In the genomic region with DNA sequence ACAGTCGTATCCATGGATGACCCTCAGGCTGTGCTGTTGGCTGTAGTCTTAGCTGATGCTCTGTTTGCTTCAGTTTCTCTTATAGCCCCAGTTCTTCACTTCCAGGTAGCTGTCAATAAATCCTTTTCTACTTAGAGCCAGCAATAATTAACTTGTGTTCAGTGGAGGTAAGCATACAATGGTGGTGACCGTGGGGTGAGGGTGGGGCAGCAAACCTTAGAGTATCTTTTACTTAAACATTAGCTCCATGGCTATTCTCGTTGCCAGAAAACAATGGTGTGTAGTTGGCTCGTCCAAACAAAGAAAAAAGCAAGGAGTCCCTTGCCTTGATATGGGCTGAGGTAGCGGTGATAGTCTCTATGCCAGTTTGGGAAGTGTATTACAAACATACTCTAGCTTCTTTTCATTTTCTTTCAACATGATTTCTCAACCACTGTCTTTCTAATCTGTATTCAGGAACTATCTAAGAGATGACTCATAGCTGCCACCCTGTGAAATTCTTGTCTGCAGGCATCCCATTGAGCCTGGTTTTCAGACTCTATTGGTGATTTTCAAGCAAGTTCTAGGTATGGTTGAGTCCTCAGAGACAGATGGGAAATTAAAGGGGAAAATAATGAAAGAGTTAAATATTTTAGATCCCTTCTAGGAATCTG, we compare ENCODE assay signal across 23 mouse cellular contexts. TPM values are rescaled to one million over a fixed set of nuclear protein-coding genes. Genes with fewer than 3 reads are reported as not detected.
A peak's percentile ranks its signal among the peaks of the same experiment; 100 is the strongest.
DNase-seq lines count a peak whose midpoint lies in the region; ATAC-seq and TF ChIP-seq lines count a peak whose summit lies in the region.
"Had no signal": no experiment of that assay in that cellular context is flagged by ENCODE, and none has a peak within 500 bp of the region (broad histone marks: within the 10 kb centered on the region; RNA-seq: fewer than 3 reads in every experiment).

No protein-coding gene starts in this region.

- TF ChIP-seq RAD21 in CH12.LX (IDR thresholded peaks at IDR 0.05; ENCODE audit: low read depth, low read length) = no peak; the same call in 1 of the 2 replicates

- H3K79me2 ChIP-seq in CH12.LX (replicated peaks; ENCODE audit: control insufficient read depth, extremely low read depth, insufficient read depth, poor library complexity, severe bottlenecking) = no peaks in the 10 kb centered on the region

- peak; percentile 71; the same call in 1 of the 2 replicates for TF ChIP-seq EP300 in CH12.LX (IDR thresholded peaks at IDR 0.05; ENCODE audit: low read length)
- TF ChIP-seq EP300 in stomach, postnatal 0 days (optimal IDR thresholded peaks at IDR 0.05) = no peak

- no peaks in the 10 kb centered on the region for H3K9me3 ChIP-seq in kidney, postnatal 0 days (replicated peaks; ENCODE audit: low read length)
- peaks cover 5% of the 10 kb centered on the region for H3K9me3 ChIP-seq in CH12.LX (replicated peaks; ENCODE audit: low read length)
- no peaks in the 10 kb centered on the region for H3K9me3 ChIP-seq in stomach, postnatal 0 days (ENCODE audit: control insufficient read depth, low read length)
- H3K9me3 ChIP-seq: embryonic facial prominence, embryonic 13.5 days had no signal

- CTCF ChIA-PET in Patski (lab: Charles Lee) = interaction anchor here (0.8 to 1.1 kb wide), 2 partner anchors 10 to 21 kb away, joined by 3 read pairs; no protein-coding TSS in a partner anchor

- peak; percentile 40; the same call in 1 of the 2 replicates for ATAC-seq in kidney, postnatal 0 days (replicated peaks; ENCODE audit: low FRiP score, low read depth)
- peak; percentile 84 for ATAC-seq in Patski
- peak; percentile 21; the same call in 1 of the 2 replicates for ATAC-seq in stomach, postnatal 0 days (ENCODE audit: low FRiP score, low TSS enrichment)
- ATAC-seq: CD4-positive, CD25-positive, alpha-beta regulatory T cell, adult 4 months; forebrain, embryonic 16.5 days had no signal

- in situ Hi-C loops in CH12.LX (cut with MboI; ENCODE audit: low pct_ligation_motif_present, low pct_unique_long_range_greater_than_20kb, low sequenced_read_pairs) (loop anchor here (25.0 kb wide), 1 partner anchor 361 kb away; no protein-coding TSS in a partner anchor), Patski (cut with MboI; ENCODE audit: low pct_unique_long_range_greater_than_20kb) (loop anchor here (25.0 kb wide), 2 partner anchors 439 to 714 kb away; no protein-coding TSS in a partner anchor)

- dilution Hi-C loops in CH12.LX (cut with MboI; ENCODE audit: extremely low pct_ligation_motif_present, extremely low pct_unique_long_range_greater_than_20kb, low sequenced_read_pairs) = no loop called here

- H3K9ac ChIP-seq in kidney, postnatal 0 days (ENCODE audit: low read depth, low read length) = no peak overlapping the region
- peak overlapping the region; percentile 40; the same call in 1 of the 2 replicates for H3K9ac ChIP-seq in CH12.LX (ENCODE audit: insufficient read depth, low read depth)
- H3K9ac ChIP-seq in stomach, postnatal 0 days (ENCODE audit: low read length) = no peak overlapping the region
- H3K9ac ChIP-seq: embryonic facial prominence, embryonic 13.5 days; forebrain, embryonic 12.5 days; heart, embryonic 12.5 days; hindbrain, embryonic 14.5 days had no signal

- no peaks in the 10 kb centered on the region for H3K36me3 ChIP-seq in kidney, postnatal 0 days (ENCODE audit: insufficient read depth, low read length)
- H3K36me3 ChIP-seq in CH12.LX (replicated peaks in 1 of 2; ENCODE audit: control insufficient read depth in 1 of 2, insufficient read depth in 1 of 2, low read length in 1 of 2) = no peaks in the 10 kb centered on the region
- H3K36me3 ChIP-seq in stomach, postnatal 0 days (ENCODE audit: control insufficient read depth, insufficient read depth, low read length) = no peaks in the 10 kb centered on the region
- H3K36me3 ChIP-seq: heart, embryonic 12.5 days had no signal

- WGBS in kidney, postnatal 0 days = 79% methylated on average over 5 of the region's 5 CpGs
- WGBS in stomach, postnatal 0 days = 56% methylated on average over 5 of the region's 5 CpGs

- POLR2A ChIA-PET in Patski (lab: Charles Lee) = interaction anchor here (1.4 kb wide), 1 partner anchor 19 kb away, joined by 3 read pairs; no protein-coding TSS in a partner anchor

- DNase-seq in kidney, postnatal 0 days (ENCODE audit: low spot score) = no peak
- DNase-seq in kidney, postnatal 25 days = no peak
- peak; percentile 55 for DNase-seq in CH12.LX (ENCODE audit: extremely low read depth)
- no peak for DNase-seq in Patski (ENCODE audit: low read depth, low spot score)
- no peak for DNase-seq in stomach, postnatal 0 days (ENCODE audit: low spot score)
- no peak for DNase-seq in layer of hippocampus, adult 11-12 months (ENCODE audit: low spot score)
- DNase-seq in kidney, postnatal 10 days = no peak
- DNase-seq: adrenal gland, adult 8-10 months; B cell, adult 2 months; cerebellum, adult 11-12 months; cerebellum, adult 9-10 months; cerebellum, postnatal 25 days; gastrocnemius, adult 2 months; gastrocnemius, postnatal 25 days had no signal

- no peak overlapping the region for H3K4me2 ChIP-seq in kidney, postnatal 0 days (ENCODE audit: low read length)
- H3K4me2 ChIP-seq in CH12.LX (ENCODE audit: insufficient read depth, low read depth, poor library complexity, severe bottlenecking) = peak overlapping the region; percentile 74
- H3K4me2 ChIP-seq in stomach, postnatal 0 days (replicated peaks; ENCODE audit: low read depth) = no peak overlapping the region
- H3K4me2 ChIP-seq: embryonic facial prominence, embryonic 13.5 days; forebrain, embryonic 12.5 days; heart, embryonic 12.5 days; hindbrain, embryonic 14.5 days had no signal

- H3K4me3 ChIP-seq in kidney, postnatal 0 days (replicated peaks; ENCODE audit: low read depth, low read length) = no peak overlapping the region
- peak overlapping the region in 2 of 3 experiments; percentile 21 to 26 for H3K4me3 ChIP-seq in CH12.LX (replicated peaks in 1 of 3; ENCODE audit: low read depth in 2 of 3, low read length in 2 of 3, poor library complexity in 1 of 3)
- no peak overlapping the region for H3K4me3 ChIP-seq in stomach, postnatal 0 days (ENCODE audit: low read depth, low read length)
- H3K4me3 ChIP-seq: embryonic facial prominence, embryonic 13.5 days; forebrain, embryonic 12.5 days; gastrocnemius, adult 2 months; heart, embryonic 12.5 days; hindbrain, embryonic 10.5 days had no signal

- no peaks in the 10 kb centered on the region for H3K27me3 ChIP-seq in kidney, postnatal 0 days (ENCODE audit: insufficient read depth, low read length)
- H3K27me3 ChIP-seq in CH12.LX (replicated peaks) (no peaks in the 10 kb centered on the region), Patski (no peaks in the 10 kb centered on the region)
- no peaks in the 10 kb centered on the region for H3K27me3 ChIP-seq in stomach, postnatal 0 days (ENCODE audit: control insufficient read depth, insufficient read depth, low read length)
- H3K27me3 ChIP-seq: embryonic facial prominence, embryonic 13.5 days; forebrain, embryonic 12.5 days; heart, embryonic 12.5 days had no signal

- no peak for TF ChIP-seq CTCF in kidney, postnatal 0 days (IDR thresholded peaks at IDR 0.05; ENCODE audit: low read depth)
- TF ChIP-seq CTCF in CH12.LX (conservative IDR thresholded peaks at IDR 0.05 in 1 of 2, IDR thresholded peaks at IDR 0.05 in 1 of 2; ENCODE audit: low read depth in 2 of 2, low read length in 2 of 2) (no peak), Patski (IDR thresholded peaks at IDR 0.05) (no peak)
- TF ChIP-seq CTCF in stomach, postnatal 0 days (IDR thresholded peaks at IDR 0.05; ENCODE audit: low read depth) = no peak

- H3K4me1 ChIP-seq in kidney, postnatal 0 days (replicated peaks; ENCODE audit: insufficient read depth, low read length) = no peaks in the 10 kb centered on the region
- peaks cover 3 to 26% of the 10 kb centered on the region in 2 experiments; a peak in 2 of 4 replicates for H3K4me1 ChIP-seq in CH12.LX (ENCODE audit: control insufficient read depth in 1 of 2, insufficient read depth in 2 of 2)
- H3K4me1 ChIP-seq in stomach, postnatal 0 days (replicated peaks; ENCODE audit: control insufficient read depth, insufficient read depth) = no peaks in the 10 kb centered on the region
- H3K4me1 ChIP-seq: embryonic facial prominence, embryonic 13.5 days; forebrain, embryonic 12.5 days; heart, embryonic 12.5 days; hindbrain, embryonic 10.5 days had no signal

- H3K27ac ChIP-seq in kidney, postnatal 0 days = no peak overlapping the region
- H3K27ac ChIP-seq in CH12.LX (ENCODE audit: insufficient read depth, low read depth) = peak overlapping the region; percentile 72
- H3K27ac ChIP-seq in stomach, postnatal 0 days (replicated peaks) = no peak overlapping the region
- H3K27ac ChIP-seq: embryonic facial prominence, embryonic 13.5 days; forebrain, embryonic 12.5 days; gastrocnemius, adult 2 months; hindbrain, embryonic 10.5 days; hindbrain, embryonic 14.5 days had no signal

- TF ChIP-seq POLR2A in CH12.LX (IDR thresholded peaks at IDR 0.05; ENCODE audit: low read depth, low read length) = 0 out of 2 replicates have a peak, but pooled peaks have one; percentile 11

TF ChIP-seq in CH12.LX, 34 proteins besides CTCF, POLR2A, EP300 and RAD21:
- TF ChIP-seq JUND (conservative IDR thresholded peaks at IDR 0.05; ENCODE audit: low read depth, low read length) = peak; percentile 87
- TF ChIP-seq CHD1 (IDR thresholded peaks at IDR 0.05; ENCODE audit: low read depth, low read length) = 0 out of 2 replicates have a peak, but pooled peaks have one; percentile 69
- TF ChIP-seq SIN3A (IDR thresholded peaks at IDR 0.05; ENCODE audit: low read length) = 0 out of 2 replicates have a peak, but pooled peaks have one; percentile 37
- no peak for TF ChIP-seq POLR2AphosphoS2 (IDR thresholded peaks at IDR 0.05; ENCODE audit: low read depth, low read length)
- TF ChIP-seq UBTF (IDR thresholded peaks at IDR 0.05; ENCODE audit: low read depth, low read length) = no peak
- peak; percentile 54; the same call in 1 of the 2 replicates for TF ChIP-seq IRF4 (IDR thresholded peaks at IDR 0.05; ENCODE audit: low read depth, low read length)
- peak; percentile 76 for TF ChIP-seq JUN (IDR thresholded peaks at IDR 0.05; ENCODE audit: insufficient read depth, low read depth, low read length)

RNA-seq across cellular contexts. Expression of gene Gpc6, which starts 22.9 kb away (rescaled TPM):
- polyA plus RNA-seq in kidney, postnatal 0 days (2015; fragmentation: Nextera tagmentation; extraction: Ambion mirVana) = 46.3 and 46.4 TPM in 2 replicates
- not detected in 2 replicates for total RNA-seq in CH12.LX (2012; rRNA removed)
- not detected in 2 replicates for total RNA-seq in CH12.LX (2014; rRNA removed)
- not detected in 2 replicates for polyA plus RNA-seq in CH12.LX (2012; ENCODE audit: insufficient read length, low read depth)
- polyA plus RNA-seq in Patski (2021) = 56.6 TPM
- 11.1 and 11.4 TPM in 2 replicates for polyA plus RNA-seq in stomach, postnatal 0 days (2015; fragmentation: Nextera tagmentation; extraction: Ambion mirVana)
- total RNA-seq: granulocyte monocyte progenitor cell, adult 5-6 weeks; MEL had no signal

Comparison
In these comparisons a context has a peak if more than half of its experiments do, and no peak if none do; other contexts are left out.
1. ATAC-seq: peak in every context shown above with its lines; median percentile 84 in Patski; 40 in kidney, postnatal 0 days; 21 in stomach, postnatal 0 days.
2. H3K4me3 ChIP-seq: peak in CH12.LX (2 of 3); none in kidney, postnatal 0 days (single experiment) and stomach, postnatal 0 days (single experiment).
3. RNA of gene Gpc6, which starts 22.9 kb away (polyA plus RNA-seq): 56.6 TPM in Patski (single experiment), 46.3 to 46.4 TPM in kidney, postnatal 0 days and 11.1 to 11.4 TPM in stomach, postnatal 0 days; not detected in CH12.LX; every median in the first group is over 10 times any median in the second.